Mouse (Mus musculus): ENCODE data around the gene Aimp1. TPM values are rescaled to one million over a fixed set of nuclear protein-coding genes. Genes with fewer than 3 reads are reported as not detected.

Gene Aimp1
- total and polyA plus RNA-seq, 3 experiments: 18.8 to 57.7 (median 45.7) TPM

- H3K79me2 ChIP-seq (replicated peaks; ENCODE audit: control insufficient read depth, insufficient read depth, low read length): peaks cover 2% of the 10 kb centered on the region; the same call in 1 of the 2 replicates
- H3K36me3 ChIP-seq (ENCODE audit: control insufficient read depth, insufficient read depth, low read length): no peaks in the 10 kb centered on the region
- no peak for DNase-seq
- intact Hi-C loops (cut with DNase I): no loop called here
- no peak overlapping the region for H3K9ac ChIP-seq (ENCODE audit: low read depth, low read length)
- no peak overlapping the region for H3K27ac ChIP-seq
- 75% methylated on average over 3 of the region's 3 CpGs for WGBS
- no peaks in the 10 kb centered on the region for H3K4me1 ChIP-seq (ENCODE audit: control insufficient read depth, insufficient read depth, low read length)
- TF ChIP-seq POLR2A (IDR thresholded peaks at IDR 0.05; ENCODE audit: insufficient read depth, low read depth, low read length): no peak
- TF ChIP-seq EP300 (IDR thresholded peaks at IDR 0.05; ENCODE audit: insufficient read depth, low read depth, low read length): no peak
- peak; percentile 58 for TF ChIP-seq CTCF (IDR thresholded peaks at IDR 0.05)
- H3K4me3 ChIP-seq: no peak overlapping the region
- no peaks in the 10 kb centered on the region for H3K27me3 ChIP-seq (ENCODE audit: control insufficient read depth, insufficient read depth, low read length)
Observed at GRCm38 (mm10) chr3:132701368-132701767, 17.2 kb upstream of the Aimp1 start.

- peaks cover 5% of the 10 kb centered on the region for H3K4me1 ChIP-seq (ENCODE audit: control insufficient read depth, insufficient read depth, low read length)
- H3K79me2 ChIP-seq (replicated peaks; ENCODE audit: control insufficient read depth, insufficient read depth, low read length): no peaks in the 10 kb centered on the region
- TF ChIP-seq CTCF (IDR thresholded peaks at IDR 0.05) (no peak), POLR2A (IDR thresholded peaks at IDR 0.05; ENCODE audit: insufficient read depth, low read depth, low read length) (peak; percentile 59), EP300 (IDR thresholded peaks at IDR 0.05; ENCODE audit: insufficient read depth, low read depth, low read length) (peak; percentile 70; the same call in 1 of the 2 replicates)
- peak; percentile 93 to 96 for DNase-seq
- peaks cover 6% of the 10 kb centered on the region for H3K36me3 ChIP-seq (ENCODE audit: control insufficient read depth, insufficient read depth, low read length)
- peak within 1 kb of the TSS; percentile 89 for H3K9ac ChIP-seq (ENCODE audit: low read depth, low read length)
- H3K27me3 ChIP-seq (ENCODE audit: control insufficient read depth, insufficient read depth, low read length): no peaks in the 10 kb centered on the region
- H3K27ac ChIP-seq: peak within 1 kb of the TSS; percentile 99
- peak within 1 kb of the TSS; percentile 74 for H3K4me3 ChIP-seq
- intact Hi-C loops (cut with DNase I): loop anchor here (5.0 kb wide), 1 partner anchor 409 kb away; the partner anchor contains the start of genes Gstcd and Ints12
- WGBS: under 1% methylated on average over 42 of the region's 42 CpGs
Observed at GRCm38 (mm10) chr3:132683447-132684230, 531 bp downstream of the Aimp1 start, which contains the start of gene Tbck. Gene Tbck (plus strand): TSS chr3:132684144.

GRCm38 (mm10) chr3:132677494-132677893 is 6.7 kb downstream of the Aimp1 start:
- H3K4me1 ChIP-seq (ENCODE audit: control insufficient read depth, insufficient read depth, low read length): no peaks in the 10 kb centered on the region
- WGBS: 69% methylated on average over 2 of the region's 2 CpGs
- no peaks in the 10 kb centered on the region for H3K27me3 ChIP-seq (ENCODE audit: control insufficient read depth, insufficient read depth, low read length)
- H3K36me3 ChIP-seq (ENCODE audit: control insufficient read depth, insufficient read depth, low read length): peaks cover under 1% of the 10 kb centered on the region; the same call in 1 of the 2 replicates
- no peak for DNase-seq
- H3K9ac ChIP-seq (ENCODE audit: low read depth, low read length): no peak overlapping the region
- no peak for TF ChIP-seq EP300 (IDR thresholded peaks at IDR 0.05; ENCODE audit: insufficient read depth, low read depth, low read length)
- no peak for TF ChIP-seq POLR2A (IDR thresholded peaks at IDR 0.05; ENCODE audit: insufficient read depth, low read depth, low read length)
- TF ChIP-seq CTCF (IDR thresholded peaks at IDR 0.05): no peak
- intact Hi-C loops (cut with DNase I): loop anchor here (2.0 kb wide), 1 partner anchor 13 kb away; no protein-coding TSS in a partner anchor
- H3K4me3 ChIP-seq: no peak overlapping the region
- H3K27ac ChIP-seq: no peak overlapping the region
- no peaks in the 10 kb centered on the region for H3K79me2 ChIP-seq (replicated peaks; ENCODE audit: control insufficient read depth, insufficient read depth, low read length)

- no peak overlapping the region for H3K27ac ChIP-seq
- intact Hi-C loops (cut with DNase I): no loop called here
- no peak for DNase-seq
- no peak for TF ChIP-seq EP300 (IDR thresholded peaks at IDR 0.05; ENCODE audit: insufficient read depth, low read depth, low read length)
- no peak for TF ChIP-seq CTCF (IDR thresholded peaks at IDR 0.05)
- no peak for TF ChIP-seq POLR2A (IDR thresholded peaks at IDR 0.05; ENCODE audit: insufficient read depth, low read depth, low read length)
- H3K9ac ChIP-seq (ENCODE audit: low read depth, low read length): no peak overlapping the region
- no peak overlapping the region for H3K4me3 ChIP-seq
- H3K79me2 ChIP-seq (replicated peaks; ENCODE audit: control insufficient read depth, insufficient read depth, low read length): no peaks in the 10 kb centered on the region
- no peaks in the 10 kb centered on the region; the same call in 1 of the 2 replicates for H3K36me3 ChIP-seq (ENCODE audit: control insufficient read depth, insufficient read depth, low read length)
- WGBS: 89% methylated on average over 2 of the region's 2 CpGs
- H3K4me1 ChIP-seq (ENCODE audit: control insufficient read depth, insufficient read depth, low read length): no peaks in the 10 kb centered on the region
- H3K27me3 ChIP-seq (ENCODE audit: control insufficient read depth, insufficient read depth, low read length): no peaks in the 10 kb centered on the region
Observed at GRCm38 (mm10) chr3:132655955-132656354, 28.2 kb downstream of the Aimp1 start.

GRCm38 (mm10) chr3:132653959-132654358 is 30.2 kb downstream of the Aimp1 start:
- Histone ChIP-seq H3K27ac (no peak overlapping the region), H3K4me3 (no peak overlapping the region), H3K27me3 (ENCODE audit: control insufficient read depth, insufficient read depth, low read length) (no peaks in the 10 kb centered on the region), H3K79me2 (replicated peaks; ENCODE audit: control insufficient read depth, insufficient read depth, low read length) (no peaks in the 10 kb centered on the region), H3K36me3 (ENCODE audit: control insufficient read depth, insufficient read depth, low read length) (no peaks in the 10 kb centered on the region), H3K4me1 (ENCODE audit: control insufficient read depth, insufficient read depth, low read length) (no peaks in the 10 kb centered on the region), H3K9ac (ENCODE audit: low read depth, low read length) (no peak overlapping the region)
- TF ChIP-seq CTCF (IDR thresholded peaks at IDR 0.05) (no peak), POLR2A (IDR thresholded peaks at IDR 0.05; ENCODE audit: insufficient read depth, low read depth, low read length) (no peak), EP300 (IDR thresholded peaks at IDR 0.05; ENCODE audit: insufficient read depth, low read depth, low read length) (no peak)
- DNase-seq: no peak
- intact Hi-C loops (cut with DNase I): no loop called here
- 89% methylated on average over 7 of the region's 7 CpGs for WGBS

- DNase-seq: peak; percentile 42 to 45
- intact Hi-C loops (cut with DNase I): no loop called here
- Histone ChIP-seq H3K4me3 (no peak overlapping the region), H3K27ac (no peak overlapping the region), H3K9ac (ENCODE audit: low read depth, low read length) (no peak overlapping the region), H3K36me3 (ENCODE audit: control insufficient read depth, insufficient read depth, low read length) (no peaks in the 10 kb centered on the region), H3K27me3 (ENCODE audit: control insufficient read depth, insufficient read depth, low read length) (no peaks in the 10 kb centered on the region), H3K79me2 (replicated peaks; ENCODE audit: control insufficient read depth, insufficient read depth, low read length) (no peaks in the 10 kb centered on the region), H3K4me1 (ENCODE audit: control insufficient read depth, insufficient read depth, low read length) (no peaks in the 10 kb centered on the region)
- no peak for TF ChIP-seq EP300 (IDR thresholded peaks at IDR 0.05; ENCODE audit: insufficient read depth, low read depth, low read length)
- TF ChIP-seq POLR2A (IDR thresholded peaks at IDR 0.05; ENCODE audit: insufficient read depth, low read depth, low read length): no peak
- no peak for TF ChIP-seq CTCF (IDR thresholded peaks at IDR 0.05)
- WGBS: 65% methylated on average over 3 of the region's 3 CpGs
Observed at GRCm38 (mm10) chr3:132651776-132652175, 32.4 kb downstream of the Aimp1 start.

Measured in heart, adult 2 months (tissue).